In the genomic region with DNA sequence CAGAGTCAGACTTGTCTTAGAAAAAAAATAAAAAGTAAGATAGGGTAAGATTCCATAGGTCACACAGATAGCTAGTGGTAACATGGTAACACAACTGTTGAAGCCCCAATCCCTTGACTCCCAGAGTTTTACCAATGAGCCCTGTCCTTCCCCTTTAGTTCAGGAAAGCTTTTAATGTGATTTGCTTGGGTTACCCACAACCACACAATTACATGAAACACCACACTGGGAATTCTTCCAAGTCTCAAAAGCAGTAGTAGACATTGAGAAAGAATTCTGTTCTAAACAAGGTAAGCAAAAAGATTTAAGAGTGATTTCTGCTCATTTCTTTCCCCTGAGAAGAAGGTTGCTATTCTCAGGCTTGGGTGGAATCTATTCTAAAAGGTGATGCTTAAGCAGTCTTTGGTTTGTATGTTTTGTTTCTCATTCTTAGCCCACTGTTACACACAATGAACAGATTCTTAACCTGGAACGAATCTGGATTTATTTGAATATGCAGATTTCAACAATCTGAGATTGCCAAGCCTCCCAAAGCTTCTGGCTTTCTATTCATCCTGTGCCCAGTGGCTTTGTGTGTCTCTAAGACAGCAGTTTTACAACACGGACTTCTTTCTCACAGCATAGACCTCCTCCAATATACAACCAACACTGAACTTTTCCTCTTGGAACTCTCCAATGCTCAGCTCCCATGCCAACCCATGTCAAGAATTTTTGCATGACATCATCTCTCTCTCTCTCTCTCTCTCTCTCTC, we compare ENCODE assay signal across 23 mouse cellular contexts. TPM values are rescaled to one million over a fixed set of nuclear protein-coding genes. Genes with fewer than 3 reads are reported as not detected.
A peak's percentile ranks its signal among the peaks of the same experiment; 100 is the strongest.
DNase-seq lines count a peak whose midpoint lies in the region; ATAC-seq and TF ChIP-seq lines count a peak whose summit lies in the region.
"Had no signal": no experiment of that assay in that cellular context is flagged by ENCODE, and none has a peak within 500 bp of the region (broad histone marks: within the 10 kb centered on the region; RNA-seq: fewer than 3 reads in every experiment).

No protein-coding gene starts in this region.

- no peak overlapping the region for H3K4me3 ChIP-seq in forebrain, embryonic 14.5 days (ENCODE audit: low read depth, low read length)
- no peak overlapping the region for H3K4me3 ChIP-seq in forebrain, embryonic 12.5 days (replicated peaks)
- H3K4me3 ChIP-seq in layer of hippocampus, adult 2 months, result no peak overlapping the region
- H3K4me3 ChIP-seq in neural tube, embryonic 12.5 days, result no peak overlapping the region
- H3K4me3 ChIP-seq in neural tube, embryonic 15.5 days (replicated peaks), result no peak overlapping the region
- no peak overlapping the region for H3K4me3 ChIP-seq in kidney, embryonic 16.5 days (ENCODE audit: low read length)
- H3K4me3 ChIP-seq: intestine, embryonic 15.5 days; limb, embryonic 15.5 days; liver, embryonic 15.5 days; lung, embryonic 15.5 days; megakaryocyte, embryonic 14.5 days had no signal

- peaks cover 18% of the 10 kb centered on the region for H3K4me1 ChIP-seq in forebrain, embryonic 14.5 days (ENCODE audit: control insufficient read depth, insufficient read depth, low read length)
- H3K4me1 ChIP-seq in forebrain, embryonic 12.5 days, result peaks cover 18% of the 10 kb centered on the region
- H3K4me1 ChIP-seq in neural tube, embryonic 12.5 days, result peaks cover 12% of the 10 kb centered on the region
- peaks cover 25% of the 10 kb centered on the region for H3K4me1 ChIP-seq in neural tube, embryonic 15.5 days
- H3K4me1 ChIP-seq in kidney, embryonic 16.5 days (ENCODE audit: insufficient read depth, low read length), result peaks cover 1% of the 10 kb centered on the region; the same call in 1 of the 2 replicates
- H3K4me1 ChIP-seq: intestine, embryonic 15.5 days; liver, embryonic 15.5 days; megakaryocyte, embryonic 14.5 days had no signal

- no peak for TF ChIP-seq CTCF in layer of hippocampus, adult 2 months (conservative IDR thresholded peaks at IDR 0.05)

- no peaks in the 10 kb centered on the region for H3K9me3 ChIP-seq in forebrain, embryonic 14.5 days (replicated peaks; ENCODE audit: control insufficient read depth, low read length)
- H3K9me3 ChIP-seq in forebrain, embryonic 12.5 days, result no peaks in the 10 kb centered on the region
- no peaks in the 10 kb centered on the region for H3K9me3 ChIP-seq in neural tube, embryonic 12.5 days
- no peaks in the 10 kb centered on the region for H3K9me3 ChIP-seq in neural tube, embryonic 15.5 days (replicated peaks)
- no peaks in the 10 kb centered on the region for H3K9me3 ChIP-seq in kidney, embryonic 16.5 days (ENCODE audit: low read length)
- H3K9me3 ChIP-seq: intestine, embryonic 15.5 days; limb, embryonic 15.5 days; liver, embryonic 15.5 days; lung, embryonic 15.5 days; megakaryocyte, embryonic 14.5 days had no signal

- H3K27ac ChIP-seq in forebrain, embryonic 14.5 days (ENCODE audit: low read depth, low read length), result peak overlapping the region; percentile 44; the same call in 1 of the 2 replicates
- H3K27ac ChIP-seq in forebrain, embryonic 12.5 days, result no peak overlapping the region
- peak overlapping the region; percentile 63 for H3K27ac ChIP-seq in layer of hippocampus, adult 2 months
- H3K27ac ChIP-seq in neural tube, embryonic 12.5 days, result no peak overlapping the region
- H3K27ac ChIP-seq in neural tube, embryonic 15.5 days (replicated peaks), result peak overlapping the region; percentile 60; the same call in 1 of the 2 replicates
- H3K27ac ChIP-seq in kidney, embryonic 16.5 days (ENCODE audit: low read length), result no peak overlapping the region
- H3K27ac ChIP-seq: intestine, embryonic 15.5 days; limb, embryonic 15.5 days; liver, embryonic 15.5 days; lung, embryonic 15.5 days had no signal

- DNase-seq in forebrain, embryonic 14.5 days (ENCODE audit: low spot score), result peak; percentile 77
- no peak for DNase-seq in layer of hippocampus, adult 2 months (ENCODE audit: low spot score in 2 of 2)
- DNase-seq in layer of hippocampus, postnatal 14 days (ENCODE audit: low spot score in 2 of 2), result no peak
- no peak for DNase-seq in neural tube, embryonic 10.5 days (ENCODE audit: extremely low spot score, low spot score)
- DNase-seq: adrenal gland, postnatal 14 days; cerebellum, adult 9-11 months; heart, postnatal 4 days; kidney, adult 8-10 months; kidney, postnatal 14 days; left cerebral cortex, postnatal 4 days; lung, postnatal 36 days; thymus, adult 2 months had no signal

- H3K9ac ChIP-seq in forebrain, embryonic 14.5 days (ENCODE audit: low read length), result no peak overlapping the region
- no peak overlapping the region for H3K9ac ChIP-seq in forebrain, embryonic 12.5 days
- H3K9ac ChIP-seq in neural tube, embryonic 12.5 days, result no peak overlapping the region
- H3K9ac ChIP-seq in neural tube, embryonic 15.5 days (replicated peaks), result no peak overlapping the region
- H3K9ac ChIP-seq in kidney, embryonic 16.5 days (replicated peaks; ENCODE audit: low read length), result no peak overlapping the region
- H3K9ac ChIP-seq: intestine, embryonic 15.5 days; limb, embryonic 15.5 days; liver, embryonic 15.5 days; lung, embryonic 15.5 days had no signal

- 22% methylated on average over 2 of the region's 2 CpGs for WGBS in forebrain, embryonic 14.5 days
- 54% methylated on average over 2 of the region's 2 CpGs for WGBS in forebrain, embryonic 12.5 days
- 41% methylated on average over 2 of the region's 2 CpGs for WGBS in neural tube, embryonic 12.5 days
- 29% methylated on average over 2 of the region's 2 CpGs for WGBS in neural tube, embryonic 15.5 days
- WGBS in kidney, embryonic 16.5 days, result 53% methylated on average over 2 of the region's 2 CpGs

- H3K27me3 ChIP-seq in forebrain, embryonic 14.5 days (replicated peaks; ENCODE audit: control insufficient read depth, insufficient read depth, low read length), result no peaks in the 10 kb centered on the region
- no peaks in the 10 kb centered on the region for H3K27me3 ChIP-seq in forebrain, embryonic 12.5 days
- H3K27me3 ChIP-seq in neural tube, embryonic 12.5 days (replicated peaks), result no peaks in the 10 kb centered on the region
- no peaks in the 10 kb centered on the region for H3K27me3 ChIP-seq in neural tube, embryonic 15.5 days (replicated peaks)
- H3K27me3 ChIP-seq in kidney, embryonic 16.5 days (ENCODE audit: insufficient read depth, low read length), result no peaks in the 10 kb centered on the region
- H3K27me3 ChIP-seq: intestine, embryonic 15.5 days had no signal

- ATAC-seq in forebrain, embryonic 14.5 days, result peak; percentile 68
- ATAC-seq in forebrain, embryonic 12.5 days (ENCODE audit: low FRiP score), result no peak
- ATAC-seq in neural tube, embryonic 12.5 days (ENCODE audit: low FRiP score, low read depth), result 0 out of 2 replicates have a peak, but pooled peaks have one; percentile 22
- ATAC-seq in neural tube, embryonic 15.5 days (ENCODE audit: low FRiP score), result peak; percentile 15; the same call in 1 of the 2 replicates
- no peak for ATAC-seq in kidney, embryonic 16.5 days (ENCODE audit: low FRiP score, low TSS enrichment)
- ATAC-seq: CD4-positive, CD25-positive, alpha-beta regulatory T cell, adult 4 months; intestine, embryonic 15.5 days had no signal

- no peak overlapping the region for H3K4me2 ChIP-seq in forebrain, embryonic 14.5 days (ENCODE audit: low read length)
- no peak overlapping the region for H3K4me2 ChIP-seq in forebrain, embryonic 12.5 days
- no peak overlapping the region for H3K4me2 ChIP-seq in neural tube, embryonic 12.5 days (replicated peaks)
- no peak overlapping the region for H3K4me2 ChIP-seq in neural tube, embryonic 15.5 days
- no peak overlapping the region for H3K4me2 ChIP-seq in kidney, embryonic 16.5 days (replicated peaks; ENCODE audit: low read depth, low read length)
- H3K4me2 ChIP-seq: intestine, embryonic 15.5 days; limb, embryonic 15.5 days; liver, embryonic 15.5 days; lung, embryonic 15.5 days had no signal

- no peaks in the 10 kb centered on the region for H3K36me3 ChIP-seq in forebrain, embryonic 14.5 days (ENCODE audit: control insufficient read depth, insufficient read depth, low read length)
- H3K36me3 ChIP-seq in forebrain, embryonic 12.5 days (replicated peaks), result no peaks in the 10 kb centered on the region
- no peaks in the 10 kb centered on the region for H3K36me3 ChIP-seq in neural tube, embryonic 12.5 days
- H3K36me3 ChIP-seq in neural tube, embryonic 15.5 days, result no peaks in the 10 kb centered on the region
- H3K36me3 ChIP-seq in kidney, embryonic 16.5 days (ENCODE audit: insufficient read depth, low read length), result no peaks in the 10 kb centered on the region
- H3K36me3 ChIP-seq: intestine, embryonic 15.5 days; limb, embryonic 15.5 days; liver, embryonic 15.5 days; lung, embryonic 15.5 days had no signal

RNA-seq across cellular contexts. Expression of a gene that starts 5.1 kb away (rescaled TPM):
- polyA plus RNA-seq in forebrain, embryonic 14.5 days (2014; fragmentation: Nextera tagmentation; extraction: Ambion mirVana), result 620 and 684 TPM in 2 replicates
- 446 and 473 TPM in 2 replicates for polyA plus RNA-seq in forebrain, embryonic 12.5 days (2016; fragmentation: Nextera tagmentation; extraction: Ambion mirVana)
- total RNA-seq in layer of hippocampus, adult 2 months (2021), result 100 to 1,000 TPM; 274 to 276 TPM
- total RNA-seq in layer of hippocampus, postnatal 14 days (2021), result 100 to 1,000 TPM; 304 to 313 TPM
- 428 and 435 TPM in 2 replicates for polyA plus RNA-seq in neural tube, embryonic 12.5 days (2016; fragmentation: Nextera tagmentation; extraction: Ambion mirVana)
- polyA plus RNA-seq in neural tube, embryonic 15.5 days (2015; fragmentation: Nextera tagmentation; extraction: Ambion mirVana), result 491 and 612 TPM in 2 replicates
- 4.6 and 4.9 TPM in 2 replicates for polyA plus RNA-seq in kidney, embryonic 16.5 days (2015; fragmentation: Nextera tagmentation; extraction: Ambion mirVana)
- total RNA-seq: common myeloid progenitor, adult 5-6 weeks had no signal

RNA-seq across cellular contexts. Expression of a gene that starts 29.6 kb away (rescaled TPM):
- 89.9 and 92.9 TPM in 2 replicates for polyA plus RNA-seq in forebrain, embryonic 14.5 days (2014; fragmentation: Nextera tagmentation; extraction: Ambion mirVana)
- 111 and 118 TPM in 2 replicates for polyA plus RNA-seq in forebrain, embryonic 12.5 days (2016; fragmentation: Nextera tagmentation; extraction: Ambion mirVana)
- total RNA-seq in layer of hippocampus, adult 2 months (2021), result 100 to 1,000 TPM in 1 of 2 experiments, 10 to 100 TPM in 1; 97.7 to 102 TPM
- total RNA-seq in layer of hippocampus, postnatal 14 days (2021), result 100 to 1,000 TPM; 109 to 115 TPM
- 119 and 122 TPM in 2 replicates for polyA plus RNA-seq in neural tube, embryonic 12.5 days (2016; fragmentation: Nextera tagmentation; extraction: Ambion mirVana)
- 118 and 120 TPM in 2 replicates for polyA plus RNA-seq in neural tube, embryonic 15.5 days (2015; fragmentation: Nextera tagmentation; extraction: Ambion mirVana)
- 119 and 124 TPM in 2 replicates for polyA plus RNA-seq in kidney, embryonic 16.5 days (2015; fragmentation: Nextera tagmentation; extraction: Ambion mirVana)

RNA-seq across cellular contexts. Expression of a gene that starts 59.3 kb away (rescaled TPM):
- 69.5 and 93.6 TPM in 2 replicates for polyA plus RNA-seq in forebrain, embryonic 14.5 days (2014; fragmentation: Nextera tagmentation; extraction: Ambion mirVana)
- polyA plus RNA-seq in forebrain, embryonic 12.5 days (2016; fragmentation: Nextera tagmentation; extraction: Ambion mirVana), result 132 and 144 TPM in 2 replicates
- total RNA-seq in layer of hippocampus, adult 2 months (2021), result 10 to 100 TPM; 70.6 to 80.9 TPM
- total RNA-seq in layer of hippocampus, postnatal 14 days (2021), result 10 to 100 TPM; 67.3 to 77.3 TPM
- polyA plus RNA-seq in neural tube, embryonic 12.5 days (2016; fragmentation: Nextera tagmentation; extraction: Ambion mirVana), result 144 and 155 TPM in 2 replicates
- 93.0 and 143 TPM in 2 replicates for polyA plus RNA-seq in neural tube, embryonic 15.5 days (2015; fragmentation: Nextera tagmentation; extraction: Ambion mirVana)
- 285 and 290 TPM in 2 replicates for polyA plus RNA-seq in kidney, embryonic 16.5 days (2015; fragmentation: Nextera tagmentation; extraction: Ambion mirVana)

Comparison
In these comparisons a context has a peak if more than half of its experiments do, and no peak if none do; other contexts are left out.
1. ATAC-seq: peak in forebrain, embryonic 14.5 days (single experiment), neural tube, embryonic 12.5 days (single experiment) and neural tube, embryonic 15.5 days (single experiment); none in forebrain, embryonic 12.5 days (single experiment) and kidney, embryonic 16.5 days (single experiment).
2. H3K27ac ChIP-seq: peak in forebrain, embryonic 14.5 days (single experiment), layer of hippocampus, adult 2 months (single experiment) and neural tube, embryonic 15.5 days (single experiment); none in forebrain, embryonic 12.5 days (single experiment), neural tube, embryonic 12.5 days (single experiment) and kidney, embryonic 16.5 days (single experiment).
3. RNA of a gene that starts 5.1 kb away (polyA plus RNA-seq): 620 to 684 TPM in forebrain, embryonic 14.5 days, 491 to 612 TPM in neural tube, embryonic 15.5 days, 446 to 473 TPM in forebrain, embryonic 12.5 days and 428 to 435 TPM in neural tube, embryonic 12.5 days; 4.6 to 4.9 TPM in kidney, embryonic 16.5 days; every median in the first group is over 10 times any median in the second.